Mouse (Mus musculus): ENCODE measurements around the gene Col6a4. TPM values are rescaled to one million over a fixed set of nuclear protein-coding genes. Genes with fewer than 3 reads are reported as not detected.
A peak's percentile ranks its signal among the peaks of the same experiment; 100 is the strongest.

Gene Col6a4
- total and polyA plus RNA-seq, 2 experiments from 2014 or later = 0.73 to 1.3 TPM

- Histone ChIP-seq H3K27me3 (ENCODE audit: insufficient read depth, low read length) (no peaks in the 10 kb centered on the region), H3K4me1 (ENCODE audit: insufficient read depth, low read length) (no peaks in the 10 kb centered on the region), H3K4me3 (ENCODE audit: low read length) (no peak overlapping the region), H3K9me3 (ENCODE audit: low read length) (no peaks in the 10 kb centered on the region), H3K36me3 (ENCODE audit: insufficient read depth, low read length) (no peaks in the 10 kb centered on the region), H3K4me2 (ENCODE audit: low read depth, low read length) (no peak overlapping the region), H3K27ac (no peak overlapping the region), H3K9ac (replicated peaks; ENCODE audit: low read length) (no peak overlapping the region)
- DNase-seq (ENCODE audit: low spot score) (no peak), ATAC-seq (no peak)
- 82% methylated on average over 6 of the region's 6 CpGs for WGBS
- TF ChIP-seq CTCF (IDR thresholded peaks at IDR 0.05; ENCODE audit: low read depth) = no peak
These were observed 107.1 kb downstream of the Col6a4 start for GRCm38 (mm10) chr9:105989468-105989867.

DNA sequence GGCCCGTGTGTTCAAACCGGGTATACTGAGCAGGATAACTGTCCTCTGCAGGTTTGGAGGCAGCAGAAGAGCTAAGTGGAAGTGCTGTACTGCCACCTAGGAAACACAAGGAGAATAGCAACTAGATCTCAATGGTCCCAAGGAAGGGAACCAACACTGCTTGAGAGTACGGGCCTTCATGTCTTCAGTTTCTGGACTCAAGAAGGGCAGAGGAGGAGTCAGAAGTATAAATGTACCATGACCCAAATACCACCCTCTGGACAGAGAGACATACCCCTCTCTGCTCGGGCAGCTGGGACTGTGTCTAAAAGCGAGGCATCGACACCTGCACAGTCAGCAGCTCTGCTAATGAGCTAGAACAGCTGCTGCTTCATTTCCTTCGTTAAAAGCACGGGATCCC lies 108.5 kb downstream of the Col6a4 start:
- WGBS = 50% methylated on average over 8 of the region's 8 CpGs
- Histone ChIP-seq H3K9ac (replicated peaks; ENCODE audit: low read length) (no peak overlapping the region), H3K9me3 (ENCODE audit: low read length) (no peaks in the 10 kb centered on the region), H3K4me1 (ENCODE audit: insufficient read depth, low read length) (no peaks in the 10 kb centered on the region), H3K4me2 (ENCODE audit: low read depth, low read length) (no peak overlapping the region), H3K4me3 (ENCODE audit: low read length) (no peak overlapping the region), H3K36me3 (ENCODE audit: insufficient read depth, low read length) (no peaks in the 10 kb centered on the region), H3K27ac (no peak overlapping the region), H3K27me3 (ENCODE audit: insufficient read depth, low read length) (no peaks in the 10 kb centered on the region)
- peak; percentile 83 for TF ChIP-seq CTCF (IDR thresholded peaks at IDR 0.05; ENCODE audit: low read depth)
- DNase-seq (ENCODE audit: low spot score) (peak; percentile 64), ATAC-seq (no peak)

GRCm38 (mm10) chr9:105984931-105985519 lies 111.6 kb downstream of the Col6a4 start:
- Histone ChIP-seq H3K27ac (no peak overlapping the region; the same call in 1 of the 2 replicates), H3K9ac (replicated peaks; ENCODE audit: low read length) (no peak overlapping the region), H3K36me3 (ENCODE audit: insufficient read depth, low read length) (no peaks in the 10 kb centered on the region), H3K4me2 (ENCODE audit: low read depth, low read length) (peak overlapping the region; percentile 36), H3K27me3 (ENCODE audit: insufficient read depth, low read length) (no peaks in the 10 kb centered on the region), H3K4me3 (ENCODE audit: low read length) (no peak overlapping the region), H3K9me3 (ENCODE audit: low read length) (no peaks in the 10 kb centered on the region), H3K4me1 (ENCODE audit: insufficient read depth, low read length) (no peaks in the 10 kb centered on the region)
- peak; percentile 26; the same call in 1 of the 2 replicates for TF ChIP-seq CTCF (IDR thresholded peaks at IDR 0.05; ENCODE audit: low read depth)
- peak; percentile 43 for ATAC-seq
- WGBS = 11% methylated on average over 10 of the region's 10 CpGs
- DNase-seq (ENCODE audit: low spot score) = peak; percentile 54

DNA sequence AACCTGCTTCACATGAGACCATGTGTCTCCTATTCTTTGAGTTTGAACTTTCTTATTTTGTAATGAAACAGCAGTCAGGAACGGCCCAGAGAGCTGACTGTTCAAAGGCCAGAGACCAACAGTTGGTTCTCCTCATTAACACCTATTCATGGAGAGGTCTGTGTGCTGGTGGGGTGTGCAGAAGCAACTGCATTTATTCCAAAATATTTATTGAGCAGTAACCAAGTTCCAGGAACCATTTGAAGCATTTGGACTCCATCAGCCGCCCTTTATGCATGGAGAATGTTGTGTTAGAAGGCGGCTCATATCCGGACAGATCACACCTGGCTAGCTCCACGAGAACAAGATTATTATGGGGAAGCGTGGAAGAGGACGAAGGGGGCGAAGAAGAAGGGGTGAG lies 118.1 kb downstream of the Col6a4 start:
- Histone ChIP-seq H3K4me1 (ENCODE audit: insufficient read depth, low read length) (no peaks in the 10 kb centered on the region), H3K9me3 (ENCODE audit: low read length) (no peaks in the 10 kb centered on the region), H3K9ac (replicated peaks; ENCODE audit: low read length) (no peak overlapping the region), H3K4me3 (ENCODE audit: low read length) (no peak overlapping the region), H3K27ac (no peak overlapping the region), H3K27me3 (ENCODE audit: insufficient read depth, low read length) (no peaks in the 10 kb centered on the region), H3K36me3 (ENCODE audit: insufficient read depth, low read length) (no peaks in the 10 kb centered on the region), H3K4me2 (ENCODE audit: low read depth, low read length) (no peak overlapping the region)
- WGBS = 91% methylated on average over 8 of the region's 8 CpGs
- TF ChIP-seq CTCF (IDR thresholded peaks at IDR 0.05; ENCODE audit: low read depth) = no peak
- ATAC-seq = no peak
- no peak for DNase-seq (ENCODE audit: low spot score)

- Histone ChIP-seq H3K4me1 (ENCODE audit: insufficient read depth, low read length) (no peaks in the 10 kb centered on the region), H3K27ac (no peak overlapping the region), H3K4me3 (ENCODE audit: low read length) (no peak overlapping the region), H3K27me3 (ENCODE audit: insufficient read depth, low read length) (no peaks in the 10 kb centered on the region), H3K9ac (replicated peaks; ENCODE audit: low read length) (no peak overlapping the region), H3K4me2 (ENCODE audit: low read depth, low read length) (no peak overlapping the region), H3K36me3 (ENCODE audit: insufficient read depth, low read length) (no peaks in the 10 kb centered on the region), H3K9me3 (ENCODE audit: low read length) (no peaks in the 10 kb centered on the region)
- ATAC-seq = no peak
- no peak for TF ChIP-seq CTCF (IDR thresholded peaks at IDR 0.05; ENCODE audit: low read depth)
- 29% methylated on average over 13 of the region's 13 CpGs for WGBS
- DNase-seq (ENCODE audit: low spot score) = no peak
These were observed 119.7 kb downstream of the Col6a4 start for GRCm38 (mm10) chr9:105976871-105977270.

- no peaks in the 10 kb centered on the region for H3K27me3 ChIP-seq (ENCODE audit: insufficient read depth, low read length)
- no peak for TF ChIP-seq CTCF (IDR thresholded peaks at IDR 0.05; ENCODE audit: low read depth)
- ATAC-seq (no peak), DNase-seq (ENCODE audit: low spot score) (no peak)
- H3K4me1 ChIP-seq (ENCODE audit: insufficient read depth, low read length) = no peaks in the 10 kb centered on the region
- 56% methylated on average over 6 of the region's 6 CpGs for WGBS
- no peak overlapping the region for H3K4me3 ChIP-seq (ENCODE audit: low read length)
- no peaks in the 10 kb centered on the region for H3K9me3 ChIP-seq (ENCODE audit: low read length)
- H3K27ac ChIP-seq = no peak overlapping the region
- H3K4me2 ChIP-seq (ENCODE audit: low read depth, low read length) = no peak overlapping the region
- no peak overlapping the region for H3K9ac ChIP-seq (replicated peaks; ENCODE audit: low read length)
- H3K36me3 ChIP-seq (ENCODE audit: insufficient read depth, low read length) = no peaks in the 10 kb centered on the region
These were observed 120.3 kb downstream of the Col6a4 start for GRCm38 (mm10) chr9:105976314-105976713.

- Histone ChIP-seq H3K4me1 (ENCODE audit: insufficient read depth, low read length) (no peaks in the 10 kb centered on the region), H3K9me3 (ENCODE audit: low read length) (no peaks in the 10 kb centered on the region), H3K27ac (no peak overlapping the region), H3K9ac (replicated peaks; ENCODE audit: low read length) (no peak overlapping the region), H3K4me3 (ENCODE audit: low read length) (no peak overlapping the region), H3K27me3 (ENCODE audit: insufficient read depth, low read length) (no peaks in the 10 kb centered on the region), H3K4me2 (ENCODE audit: low read depth, low read length) (no peak overlapping the region), H3K36me3 (ENCODE audit: insufficient read depth, low read length) (no peaks in the 10 kb centered on the region)
- ATAC-seq = no peak
- DNase-seq (ENCODE audit: low spot score) = no peak
- no peak for TF ChIP-seq CTCF (IDR thresholded peaks at IDR 0.05; ENCODE audit: low read depth)
- 90% methylated on average over 1 of the region's 1 CpGs for WGBS
These were observed 122.8 kb downstream of the Col6a4 start for GRCm38 (mm10) chr9:105973736-105974135.
